Mouse (Mus musculus) neural tube, embryonic 12.5 days (tissue): ENCODE measurements at regions not wholly inside any gene's neighbourhood (a gene's known extent, or its start where the extent isn't known, plus 50 kb on each side); places are given as distances from the start of the nearest gene placed in this dataset.
A peak's percentile ranks its signal among the peaks of the same experiment; 100 is the strongest.

Source experiments
- ATAC-seq: fragments of 200-750 bp; cut with Nextera tagmentation; 2 replicates; pipeline ENCODE4 v1.8.0; 2017; ENCODE audit warnings: low read depth, mild to moderate bottlenecking, moderate TSS enrichment, moderate library complexity; ENCODE audit not compliant: low FRiP score
- H3K27ac ChIP-seq: fragments of 300-500 bp; sonication (generic); 2 replicates; pipeline ENCODE4 v1.5.1; 2016
- H3K27me3 ChIP-seq: fragments of 300-500 bp; sonication (generic); replicated peaks from 2 replicates; pipeline ENCODE4 v1.6.1; 2016; ENCODE audit warnings: mild to moderate bottlenecking
- H3K36me3 ChIP-seq: fragments of 300-500 bp; sonication (generic); 2 replicates; pipeline ENCODE4 v1.6.1; 2016; ENCODE audit warnings: mild to moderate bottlenecking
- H3K4me1 ChIP-seq: fragments of 300-500 bp; sonication (generic); 2 replicates; pipeline ENCODE4 v1.6.1; 2016
- H3K4me2 ChIP-seq: fragments of 300-500 bp; sonication (generic); replicated peaks from 2 replicates; pipeline ENCODE4 v1.6.1; 2016; ENCODE audit warnings: mild to moderate bottlenecking
- H3K4me3 ChIP-seq: fragments of 300-500 bp; sonication (generic); 2 replicates; pipeline ENCODE4 v1.5.1; 2016
- H3K9ac ChIP-seq: fragments of 300-500 bp; sonication (generic); 2 replicates; pipeline ENCODE4 v1.6.1; 2016; ENCODE audit warnings: mild to moderate bottlenecking
- H3K9me3 ChIP-seq: fragments of 300-500 bp; sonication (generic); 2 replicates; pipeline ENCODE4 v1.6.1; 2016; ENCODE audit warnings: mild to moderate bottlenecking
- WGBS: fragments of 180-500 bp; shearing (Covaris S2); methylation state at CpG from one replicate; pipeline ENCODE4 v1.1.7; 2016; 5-methylcytosine and 5-hydroxymethylcytosine counted together

- no peaks in the 10 kb centered on the region for H3K4me1 ChIP-seq
- WGBS, result 91% methylated on average over 5 of the region's 5 CpGs
- no peak overlapping the region for H3K4me2 ChIP-seq
- no peaks in the 10 kb centered on the region for H3K27me3 ChIP-seq
- no peaks in the 10 kb centered on the region for H3K9me3 ChIP-seq
- ATAC-seq, result no peak
- H3K9ac ChIP-seq, result no peak overlapping the region
- H3K36me3 ChIP-seq, result no peaks in the 10 kb centered on the region
- H3K4me3 ChIP-seq, result no peak overlapping the region
- no peak overlapping the region for H3K27ac ChIP-seq
These were observed 274.6 kb upstream of the Rack1 start for GRCm38 (mm10) chr11:48525517-48525916.

GRCm38 (mm10) chr11:48506886-48507285 lies 293.2 kb upstream of the Rack1 start:
- Histone ChIP-seq H3K9ac (no peak overlapping the region), H3K27me3 (no peaks in the 10 kb centered on the region)
- no peak for ATAC-seq

GRCm38 (mm10) chr11:48502011-48502806 lies 297.9 kb upstream of the Rack1 start:
- ATAC-seq, result peak; percentile 65
- 30% methylated on average over 10 of the region's 10 CpGs for WGBS
- Histone ChIP-seq H3K4me1 (peaks cover 8% of the 10 kb centered on the region; the same call in 1 of the 2 replicates), H3K9ac (no peak overlapping the region), H3K9me3 (no peaks in the 10 kb centered on the region), H3K36me3 (no peaks in the 10 kb centered on the region), H3K27ac (no peak overlapping the region), H3K4me2 (no peak overlapping the region; the same call in 1 of the 2 replicates), H3K27me3 (no peaks in the 10 kb centered on the region), H3K4me3 (no peak overlapping the region)

More at GRCm38 (mm10) chr11:48506886-48507285, 293.2 kb upstream of the Rack1 start:
- Histone ChIP-seq H3K9me3 (no peaks in the 10 kb centered on the region), H3K36me3 (no peaks in the 10 kb centered on the region), H3K4me2 (no peak overlapping the region), H3K4me3 (no peak overlapping the region), H3K4me1 (peaks cover 8% of the 10 kb centered on the region; the same call in 1 of the 2 replicates), H3K27ac (no peak overlapping the region)
- 84% methylated on average over 3 of the region's 3 CpGs for WGBS

DNA sequence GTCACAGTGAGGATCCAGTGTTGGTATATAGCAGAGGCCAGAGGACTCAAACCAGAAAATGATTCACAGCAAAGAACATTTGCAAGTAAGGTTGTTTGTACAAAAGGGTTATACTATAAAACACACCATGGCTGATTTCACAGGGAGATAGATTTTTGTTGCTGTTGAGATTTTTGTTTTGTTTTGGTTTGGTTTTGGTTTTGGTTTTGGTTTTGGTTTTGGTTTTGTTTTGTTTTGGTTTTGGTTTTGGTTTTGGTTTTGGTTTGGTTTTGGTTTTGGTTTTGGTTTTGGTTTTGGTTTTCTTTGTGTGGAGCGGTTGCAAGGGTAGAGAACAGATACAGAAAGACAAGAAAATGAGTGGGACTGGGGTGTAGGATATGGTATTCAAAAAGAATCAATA lies 301.1 kb upstream of the Rack1 start:
- WGBS, result 91% methylated on average over 1 of the region's 1 CpGs
- H3K9ac ChIP-seq, result no peak overlapping the region

GRCm38 (mm10) chr11:48488308-48488707 lies 311.8 kb upstream of the Rack1 start:
- Histone ChIP-seq H3K4me3 (no peak overlapping the region), H3K36me3 (no peaks in the 10 kb centered on the region), H3K9me3 (no peaks in the 10 kb centered on the region), H3K9ac (no peak overlapping the region), H3K27ac (no peak overlapping the region), H3K4me1 (no peaks in the 10 kb centered on the region), H3K4me2 (no peak overlapping the region), H3K27me3 (no peaks in the 10 kb centered on the region)
- 78% methylated on average over 1 of the region's 1 CpGs for WGBS
- ATAC-seq, result no peak

More for the DNA sequence above, 301.1 kb upstream of the Rack1 start:
- H3K4me1 ChIP-seq, result peaks cover 8% of the 10 kb centered on the region; the same call in 1 of the 2 replicates
- H3K36me3 ChIP-seq, result no peaks in the 10 kb centered on the region
- no peaks in the 10 kb centered on the region for H3K27me3 ChIP-seq
- H3K9me3 ChIP-seq, result no peaks in the 10 kb centered on the region
- no peak overlapping the region for H3K4me3 ChIP-seq
- H3K27ac ChIP-seq, result no peak overlapping the region
- no peak overlapping the region for H3K4me2 ChIP-seq
- ATAC-seq, result no peak

DNA sequence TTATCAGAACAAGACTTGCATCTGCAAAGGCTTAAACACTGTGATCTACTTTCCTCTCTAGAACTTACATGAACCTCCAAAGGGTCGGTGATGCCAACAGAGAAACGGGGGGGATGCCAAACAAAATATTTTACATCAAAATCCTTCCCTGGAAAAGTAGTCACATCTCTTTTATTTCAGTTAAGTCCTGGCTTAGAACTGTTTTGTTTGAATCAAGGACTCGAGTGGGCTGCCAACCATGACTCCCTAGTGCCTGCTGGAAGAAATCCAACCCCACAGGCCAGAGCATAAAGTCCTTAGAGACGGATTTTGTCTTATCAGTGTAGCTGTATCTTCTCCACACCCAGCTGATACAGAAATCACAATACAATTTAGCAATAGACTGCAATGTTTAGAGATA lies 336.1 kb upstream of the Rack1 start:
- H3K36me3 ChIP-seq, result no peaks in the 10 kb centered on the region
- no peak overlapping the region for H3K4me2 ChIP-seq
- no peak overlapping the region for H3K9ac ChIP-seq
- H3K4me3 ChIP-seq, result no peak overlapping the region
- ATAC-seq, result no peak
- 81% methylated on average over 4 of the region's 4 CpGs for WGBS
- H3K27ac ChIP-seq, result no peak overlapping the region
- H3K27me3 ChIP-seq, result no peaks in the 10 kb centered on the region
- H3K9me3 ChIP-seq, result no peaks in the 10 kb centered on the region
- H3K4me1 ChIP-seq, result no peaks in the 10 kb centered on the region

GRCm38 (mm10) chr11:48449883-48450282 lies 350.2 kb upstream of the Rack1 start:
- no peaks in the 10 kb centered on the region for H3K27me3 ChIP-seq
- no peak overlapping the region for H3K9ac ChIP-seq
- no peak overlapping the region for H3K27ac ChIP-seq
- 94% methylated on average over 1 of the region's 1 CpGs for WGBS
- no peak overlapping the region for H3K4me2 ChIP-seq
- ATAC-seq, result no peak
- no peaks in the 10 kb centered on the region for H3K36me3 ChIP-seq
- no peaks in the 10 kb centered on the region for H3K9me3 ChIP-seq
- no peaks in the 10 kb centered on the region for H3K4me1 ChIP-seq
- H3K4me3 ChIP-seq, result no peak overlapping the region

DNA sequence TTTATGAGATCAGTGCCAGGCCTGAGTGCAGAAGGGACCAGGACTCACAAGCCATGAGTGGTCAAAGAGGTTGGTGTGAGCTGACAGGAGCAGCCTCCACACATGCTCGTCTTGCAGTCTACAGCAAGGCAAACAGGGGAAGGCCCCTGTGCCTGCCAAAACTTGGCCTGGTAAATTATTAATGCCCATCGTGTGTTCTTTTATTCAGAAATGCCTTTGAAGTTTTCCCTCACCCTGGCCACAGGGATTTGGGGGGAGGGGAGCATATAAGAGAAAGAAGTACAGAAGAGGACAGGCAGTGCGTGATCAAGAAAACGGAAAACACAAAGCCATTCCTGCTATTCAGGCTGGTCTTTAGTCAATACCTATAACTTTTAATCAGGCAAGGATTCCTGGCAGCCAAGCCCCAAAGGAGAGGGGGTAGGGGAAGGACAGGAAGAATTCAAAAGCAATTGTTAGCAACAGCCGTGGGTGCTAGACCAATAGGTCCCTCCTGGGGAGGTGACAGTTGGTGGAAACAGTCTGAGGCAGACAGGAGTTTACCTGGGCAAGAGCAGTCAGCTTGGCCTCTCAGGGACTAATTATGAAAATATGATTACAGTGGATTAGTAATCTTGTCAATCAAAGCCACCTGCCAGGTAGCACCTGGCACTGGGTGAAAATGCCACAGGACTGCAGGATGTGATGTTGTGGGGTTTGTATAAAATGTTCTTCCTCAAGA lies 357.4 kb upstream of the Rack1 start:
- H3K4me1 ChIP-seq, result no peaks in the 10 kb centered on the region
- H3K4me3 ChIP-seq, result no peak overlapping the region
- no peaks in the 10 kb centered on the region for H3K27me3 ChIP-seq
- H3K9me3 ChIP-seq, result no peaks in the 10 kb centered on the region
- H3K27ac ChIP-seq, result no peak overlapping the region
- WGBS, result 45% methylated on average over 5 of the region's 5 CpGs
- no peaks in the 10 kb centered on the region for H3K36me3 ChIP-seq
- no peak overlapping the region for H3K4me2 ChIP-seq
- ATAC-seq, result no peak
- no peak overlapping the region for H3K9ac ChIP-seq

DNA sequence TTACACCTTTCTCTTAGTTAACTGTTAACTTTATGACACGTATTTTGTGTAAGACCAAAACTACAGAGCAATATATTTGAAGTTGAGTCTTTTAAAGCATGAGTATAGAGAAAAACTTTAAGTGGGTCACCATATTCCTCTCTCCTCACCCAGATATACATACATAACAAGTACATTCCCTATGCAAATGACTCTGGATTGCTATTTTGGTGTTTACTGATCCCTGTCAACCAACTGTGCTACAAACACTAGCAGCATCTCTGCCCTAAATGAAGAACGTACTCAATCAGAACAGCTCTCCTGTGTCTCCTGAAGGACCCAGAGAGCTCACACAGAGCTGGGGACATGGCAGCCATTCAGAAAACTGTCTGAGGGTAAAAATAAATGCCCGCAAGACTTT lies 363.4 kb upstream of the Rack1 start:
- Histone ChIP-seq H3K9me3 (no peaks in the 10 kb centered on the region), H3K4me2 (no peak overlapping the region), H3K9ac (no peak overlapping the region), H3K27ac (no peak overlapping the region), H3K4me3 (no peak overlapping the region), H3K36me3 (no peaks in the 10 kb centered on the region), H3K27me3 (no peaks in the 10 kb centered on the region), H3K4me1 (no peaks in the 10 kb centered on the region)
- 91% methylated on average over 3 of the region's 3 CpGs for WGBS
- ATAC-seq, result no peak

- no peak overlapping the region for H3K9ac ChIP-seq
- H3K27me3 ChIP-seq, result no peaks in the 10 kb centered on the region
- no peak overlapping the region for H3K4me2 ChIP-seq
- H3K36me3 ChIP-seq, result no peaks in the 10 kb centered on the region
- ATAC-seq, result no peak
- no peaks in the 10 kb centered on the region for H3K4me1 ChIP-seq
- no peak overlapping the region for H3K27ac ChIP-seq
- H3K4me3 ChIP-seq, result no peak overlapping the region
- no peaks in the 10 kb centered on the region for H3K9me3 ChIP-seq
These were observed 368.8 kb upstream of the Rack1 start for GRCm38 (mm10) chr11:48431316-48431715.

DNA sequence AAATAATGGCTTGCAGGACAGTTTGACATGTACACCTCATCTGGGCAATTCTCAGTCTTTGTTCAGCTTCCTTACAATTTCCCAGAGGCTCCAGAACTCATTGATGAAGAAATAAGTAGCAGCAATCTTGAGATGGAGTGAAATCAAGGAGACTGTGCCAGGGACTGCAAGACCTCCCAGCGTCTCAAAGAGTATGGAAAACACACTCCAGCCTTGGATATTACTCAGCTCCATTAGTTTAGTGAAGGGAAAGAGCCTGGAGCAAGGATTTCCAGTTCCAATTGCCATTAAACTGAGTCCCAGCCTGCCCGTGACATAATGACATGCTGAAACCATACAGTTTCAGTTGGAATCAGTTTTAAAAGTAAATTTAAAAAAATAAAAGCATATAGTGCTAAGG lies 372.7 kb upstream of the Rack1 start:
- Histone ChIP-seq H3K4me2 (no peak overlapping the region), H3K4me3 (no peak overlapping the region), H3K27me3 (no peaks in the 10 kb centered on the region), H3K36me3 (no peaks in the 10 kb centered on the region), H3K9ac (no peak overlapping the region), H3K4me1 (no peaks in the 10 kb centered on the region), H3K27ac (no peak overlapping the region), H3K9me3 (no peaks in the 10 kb centered on the region)
- WGBS, result 72% methylated on average over 2 of the region's 2 CpGs
- ATAC-seq, result no peak

DNA sequence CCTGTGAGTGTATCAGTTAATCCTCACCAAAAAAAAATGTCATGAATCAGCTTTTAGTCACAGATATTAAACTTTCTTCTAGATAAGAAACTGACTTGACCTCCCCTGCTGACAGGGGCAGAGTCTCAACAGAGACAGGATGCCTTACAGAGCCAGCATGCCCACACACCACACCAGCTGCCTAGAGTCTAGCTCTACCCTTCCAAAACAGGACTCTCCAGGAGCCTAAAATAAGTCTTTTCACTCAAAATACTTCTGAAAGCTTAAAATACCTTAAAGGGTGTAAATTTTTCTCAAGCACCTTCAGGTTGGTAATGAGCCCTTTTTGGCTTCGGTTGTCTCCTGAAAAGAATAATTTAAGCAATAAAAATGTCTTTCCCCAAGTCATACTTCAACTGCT lies 373.7 kb upstream of the Rack1 start:
- WGBS, result 72% methylated on average over 1 of the region's 1 CpGs
- Histone ChIP-seq H3K36me3 (no peaks in the 10 kb centered on the region), H3K4me1 (no peaks in the 10 kb centered on the region), H3K9ac (no peak overlapping the region), H3K4me3 (no peak overlapping the region), H3K9me3 (no peaks in the 10 kb centered on the region), H3K27ac (no peak overlapping the region), H3K27me3 (no peaks in the 10 kb centered on the region), H3K4me2 (no peak overlapping the region)
- ATAC-seq, result no peak
